Mouse (Mus musculus): ENCODE results near the gene Hivep3.

GRCm38 (mm10) chr4:119701269-119701954 is 32.2 kb upstream of the Hivep3 start:
- TF ChIP-seq CTCF (IDR thresholded peaks at IDR 0.05; ENCODE audit: control insufficient read depth, insufficient read depth, insufficient replicate concordance, low read depth, low read length) (no peak), POLR2A (IDR thresholded peaks at IDR 0.05; ENCODE audit: control insufficient read depth, low read depth, low read length) (no peak)
